ENCODE assay signal across 8 mouse cellular contexts in the genomic region with DNA sequence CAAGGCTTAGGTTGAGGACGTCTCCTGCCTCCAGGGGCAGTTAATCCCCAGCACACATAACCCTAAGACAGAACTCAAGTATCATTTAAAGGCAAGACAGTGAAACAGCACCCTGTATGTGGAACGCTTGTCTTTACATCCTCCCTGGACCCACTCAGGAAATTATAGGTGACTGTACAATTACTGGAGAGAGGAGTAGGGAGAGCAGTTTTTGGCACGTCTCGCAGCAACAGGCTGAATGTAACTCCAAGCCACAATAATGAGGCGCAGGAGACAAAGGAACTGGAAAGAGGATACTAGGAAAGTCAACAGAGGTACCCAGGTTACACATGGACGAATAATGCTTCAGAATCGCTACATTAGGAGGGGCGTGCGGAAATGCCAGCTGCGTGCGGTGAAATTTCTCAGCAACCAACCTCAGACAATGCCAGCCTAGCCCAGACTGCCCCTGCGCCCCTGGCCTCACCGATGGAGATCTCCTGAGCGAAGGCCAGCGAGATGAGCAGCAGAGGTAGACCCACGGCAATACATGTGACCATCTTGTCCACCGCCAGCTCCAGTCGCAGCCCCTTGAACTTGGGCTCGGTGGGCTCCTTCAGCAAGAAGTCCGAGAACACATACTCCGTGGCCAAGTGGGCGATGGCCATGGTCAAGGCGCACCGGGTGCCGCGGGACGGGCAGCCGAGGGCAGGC. TPM values are rescaled to one million over a fixed set of nuclear protein-coding genes. Genes with fewer than 3 reads are reported as not detected.
A peak's percentile ranks its signal among the peaks of the same experiment; 100 is the strongest.
DNase-seq lines count a peak whose midpoint lies in the region; ATAC-seq lines count a peak whose summit lies in the region.

No protein-coding gene starts in this region.

- H3K9me3 ChIP-seq in erythroblast, embryonic 14.5 days (ENCODE audit: control insufficient read depth, low read length) = no peaks in the 10 kb centered on the region
- no peaks in the 10 kb centered on the region for H3K9me3 ChIP-seq in hindbrain, embryonic 16.5 days (ENCODE audit: control insufficient read depth, low read length)
- no peaks in the 10 kb centered on the region for H3K9me3 ChIP-seq in midbrain, embryonic 13.5 days

- H3K27ac ChIP-seq in hindbrain, embryonic 16.5 days (ENCODE audit: low read depth, low read length) = peak overlapping the region; percentile 92
- H3K27ac ChIP-seq in midbrain, embryonic 13.5 days = peak overlapping the region; percentile 97

- DNase-seq in right cerebral cortex, postnatal 14 days = peak; percentile 16
- no peak for DNase-seq in right cerebral cortex, adult 18-20 months
- DNase-seq in adrenal gland, postnatal 4 days (ENCODE audit: low spot score in 2 of 2) = no peak

- H3K36me3 ChIP-seq in erythroblast, embryonic 14.5 days (ENCODE audit: control insufficient read depth) = no peaks in the 10 kb centered on the region
- no peaks in the 10 kb centered on the region for H3K36me3 ChIP-seq in hindbrain, embryonic 16.5 days (ENCODE audit: control insufficient read depth, insufficient read depth, low read length)
- H3K36me3 ChIP-seq in midbrain, embryonic 13.5 days = peaks cover 10% of the 10 kb centered on the region

- peak overlapping the region; percentile 57 for H3K4me3 ChIP-seq in erythroblast, embryonic 14.5 days (replicated peaks)
- peak overlapping the region; percentile 94 for H3K4me3 ChIP-seq in hindbrain, embryonic 16.5 days (ENCODE audit: low read length)
- peak overlapping the region; percentile 85 for H3K4me3 ChIP-seq in midbrain, embryonic 13.5 days (replicated peaks)

- peak overlapping the region; percentile 70 for H3K4me2 ChIP-seq in hindbrain, embryonic 16.5 days (ENCODE audit: low read length)
- peak overlapping the region; percentile 75 for H3K4me2 ChIP-seq in midbrain, embryonic 13.5 days (replicated peaks)

- peaks cover 7% of the 10 kb centered on the region for H3K4me1 ChIP-seq in erythroblast, embryonic 14.5 days (ENCODE audit: control insufficient read depth)
- peaks cover 27% of the 10 kb centered on the region for H3K4me1 ChIP-seq in hindbrain, embryonic 16.5 days (ENCODE audit: control insufficient read depth, insufficient read depth, low read depth, low read length)
- peaks cover 46% of the 10 kb centered on the region for H3K4me1 ChIP-seq in midbrain, embryonic 13.5 days (replicated peaks)

- no peak for ATAC-seq in erythroblast, adult 5-6 weeks (replicated peaks; ENCODE audit: low FRiP score, poor library complexity, severe bottlenecking)
- peak; percentile 24 for ATAC-seq in hindbrain, embryonic 16.5 days
- peak; percentile 64 for ATAC-seq in midbrain, embryonic 13.5 days
- no peak for ATAC-seq in cerebellum, adult (ENCODE audit: insufficient number of reproducible peaks, low FRiP score, low TSS enrichment)

- H3K27me3 ChIP-seq in erythroblast, embryonic 14.5 days (ENCODE audit: control insufficient read depth) = peaks cover 22% of the 10 kb centered on the region
- H3K27me3 ChIP-seq in hindbrain, embryonic 16.5 days (replicated peaks; ENCODE audit: control insufficient read depth, insufficient read depth, low read length) = no peaks in the 10 kb centered on the region
- H3K27me3 ChIP-seq in midbrain, embryonic 13.5 days = no peaks in the 10 kb centered on the region

- peak overlapping the region; percentile 95 for H3K9ac ChIP-seq in hindbrain, embryonic 16.5 days (ENCODE audit: low read depth, low read length)
- H3K9ac ChIP-seq in midbrain, embryonic 13.5 days (replicated peaks) = peak overlapping the region; percentile 95

- under 1% methylated on average over 28 of the region's 28 CpGs for WGBS in hindbrain, embryonic 16.5 days
- WGBS in midbrain, embryonic 13.5 days = under 1% methylated on average over 28 of the region's 28 CpGs

RNA-seq across cellular contexts. Expression of gene Panx1, which starts 0.7 kb away (rescaled TPM):
- 0.02 TPM in 1 of 2 replicates, not detected in the other for polyA plus RNA-seq in erythroblast, embryonic 14.5 days (2012)
- total RNA-seq in erythroblast, adult 5-6 weeks (2015; ENCODE audit: low replicate concordance) = 0.42 and 0.77 TPM in 2 replicates
- 0.42 and 1.3 TPM in 2 replicates for total RNA-seq in erythroblast, adult 5-6 weeks (2017; ENCODE audit: low replicate concordance)
- polyA plus RNA-seq in hindbrain, embryonic 16.5 days (2015; fragmentation: Nextera tagmentation; extraction: Ambion mirVana) = 135 and 155 TPM in 2 replicates
- polyA plus RNA-seq in midbrain, embryonic 13.5 days (2015; fragmentation: Nextera tagmentation; extraction: Ambion mirVana) = 144 and 155 TPM in 2 replicates
- 10 to 100 TPM; 17.4 to 22.6 TPM for total RNA-seq in adrenal gland, postnatal 4 days (2021)

Comparison
In these comparisons a context has a peak if more than half of its experiments do, and no peak if none do; other contexts are left out.
1. ATAC-seq: peak in hindbrain, embryonic 16.5 days (single experiment) and midbrain, embryonic 13.5 days (single experiment); none in erythroblast, adult 5-6 weeks (single experiment) and cerebellum, adult (single experiment).
2. RNA of gene Panx1, which starts 0.7 kb away (polyA plus RNA-seq): 144 to 155 TPM in midbrain, embryonic 13.5 days and 135 to 155 TPM in hindbrain, embryonic 16.5 days; 0.02 TPM in erythroblast, embryonic 14.5 days; every median in the first group is over 100 times any median in the second.
3. Peak in every context shown above with its lines, with median percentiles within 50 percentile points of each other: H3K4me3 ChIP-seq.